Mouse (Mus musculus) liver, adult 2 months (tissue): ENCODE data around the gene Zfp800. TPM values are rescaled to one million over a fixed set of nuclear protein-coding genes. Genes with fewer than 3 reads are reported as not detected.

Experiments used
- DNase-seq: peaks from one replicate; pipeline ENCODE4 v3.0.0-alpha.2; 2011; ENCODE audit warnings: low read depth, low spot score; ENCODE audit errors: extremely low read depth
- H3K27ac ChIP-seq: fragments of 200-500 bp; replicated peaks from 2 replicates; pipeline ENCODE4 v1.5.1; 2012; ENCODE audit warnings: low read depth, mild to moderate bottlenecking, control low read depth, inconsistent platforms, low read length; ENCODE audit not compliant: insufficient read depth
- H3K27me3 ChIP-seq: fragments of 200-500 bp; 2 replicates; pipeline ENCODE4 v1.6.1; 2012; ENCODE audit warnings: mild to moderate bottlenecking, moderate library complexity, low read length, inconsistent platforms; ENCODE audit not compliant: control insufficient read depth, insufficient read depth
- H3K36me3 ChIP-seq: fragments of 200-500 bp; 2 replicates; pipeline ENCODE4 v1.6.1; 2012; ENCODE audit warnings: low read length, inconsistent platforms; ENCODE audit not compliant: control insufficient read depth, insufficient read depth
- H3K4me1 ChIP-seq: fragments of 200-500 bp; 2 replicates; pipeline ENCODE4 v1.6.1; 2011; ENCODE audit warnings: low read length; ENCODE audit not compliant: control insufficient read depth, insufficient read depth
- H3K4me3 ChIP-seq: fragments of 200-500 bp; 2 replicates; pipeline ENCODE4 v1.5.1; 2011; ENCODE audit warnings: low read depth, mild to moderate bottlenecking, control low read depth, low read length, moderate library complexity; ENCODE audit not compliant: insufficient read depth
- H3K79me2 ChIP-seq: fragments of 200-500 bp; 2 replicates; pipeline ENCODE4 v1.6.1; 2012; ENCODE audit warnings: inconsistent platforms, mild to moderate bottlenecking, low read length, moderate library complexity; ENCODE audit not compliant: control insufficient read depth, insufficient read depth
- H3K9ac ChIP-seq: fragments of 200-500 bp; 2 replicates; pipeline ENCODE4 v1.6.1; 2012; ENCODE audit warnings: low read depth, mild to moderate bottlenecking, control low read depth, inconsistent platforms, low read length
- CTCF ChIP-seq: fragments of 200-500 bp; IDR thresholded peaks from 2 replicates; pipeline ENCODE4 v1.5.1; 2011; ENCODE audit warnings: low read depth, low read length, control low read depth
- POLR2A ChIP-seq: fragments of 200-500 bp; IDR thresholded peaks from 2 replicates; pipeline ENCODE4 v1.6.1; 2011; ENCODE audit warnings: low read length, control low read depth; ENCODE audit not compliant: insufficient read depth; ENCODE audit errors: extremely low read depth
- WGBS: fragments of 180-500 bp; shearing (Covaris S2); methylation state at CpG from one replicate; pipeline ENCODE4 v1.1.7; 2018; 5-methylcytosine and 5-hydroxymethylcytosine counted together
- polyA plus RNA-seq: library from polyadenylated mRNA; depleted of rRNA; stranded (reverse); fragments of >200 nt; gene quantifications from 2 replicates; pipeline ENCODE4 v1.2.3, GENCODE M21; 2012
- total RNA-seq: library from RNA; depleted of rRNA; stranded (reverse); fragments of >200 nt; gene quantifications from 2 replicates; pipeline ENCODE4 v1.2.3, GENCODE M21; 2014

Gene Zfp800
- total and polyA plus RNA-seq, 2 experiments: 1.7 to 12.3 TPM

- no peak overlapping the region for H3K27ac ChIP-seq
- no peaks in the 10 kb centered on the region for H3K27me3 ChIP-seq
- H3K4me1 ChIP-seq: no peaks in the 10 kb centered on the region
- H3K79me2 ChIP-seq: no peaks in the 10 kb centered on the region
- H3K4me3 ChIP-seq: no peak overlapping the region
- no peak for DNase-seq
- WGBS: 93% methylated on average over 3 of the region's 3 CpGs
- no peak overlapping the region for H3K9ac ChIP-seq
- no peak for TF ChIP-seq POLR2A
- TF ChIP-seq CTCF: no peak
- no peaks in the 10 kb centered on the region for H3K36me3 ChIP-seq
Observed at GRCm38 (mm10) chr6:28332546-28332945, 65.3 kb downstream of the Zfp800 start.

- Histone ChIP-seq H3K27ac (no peak overlapping the region), H3K36me3 (no peaks in the 10 kb centered on the region), H3K79me2 (no peaks in the 10 kb centered on the region), H3K4me3 (no peak overlapping the region), H3K4me1 (no peaks in the 10 kb centered on the region), H3K9ac (no peak overlapping the region), H3K27me3 (no peaks in the 10 kb centered on the region)
- WGBS: 68% methylated on average over 6 of the region's 6 CpGs
- DNase-seq: no peak
- no peak for TF ChIP-seq POLR2A
- TF ChIP-seq CTCF: no peak
Observed at GRCm38 (mm10) chr6:28329815-28330214, 68.0 kb downstream of the Zfp800 start.

GRCm38 (mm10) chr6:28329002-28329596 is 68.7 kb downstream of the Zfp800 start:
- H3K27me3 ChIP-seq: no peaks in the 10 kb centered on the region
- no peak overlapping the region for H3K4me3 ChIP-seq
- H3K36me3 ChIP-seq: no peaks in the 10 kb centered on the region
- H3K4me1 ChIP-seq: no peaks in the 10 kb centered on the region
- WGBS: 72% methylated on average over 10 of the region's 10 CpGs
- no peaks in the 10 kb centered on the region for H3K79me2 ChIP-seq
- no peak for DNase-seq
- no peak overlapping the region for H3K9ac ChIP-seq
- no peak overlapping the region for H3K27ac ChIP-seq
- TF ChIP-seq CTCF (no peak), POLR2A (no peak)

GRCm38 (mm10) chr6:28326720-28327119 is 71.1 kb downstream of the Zfp800 start:
- no peak for DNase-seq
- Histone ChIP-seq H3K27me3 (no peaks in the 10 kb centered on the region), H3K9ac (no peak overlapping the region), H3K79me2 (no peaks in the 10 kb centered on the region), H3K27ac (no peak overlapping the region), H3K36me3 (no peaks in the 10 kb centered on the region), H3K4me1 (no peaks in the 10 kb centered on the region), H3K4me3 (no peak overlapping the region)
- WGBS: 77% methylated on average over 3 of the region's 3 CpGs
- TF ChIP-seq POLR2A (no peak), CTCF (no peak)

GRCm38 (mm10) chr6:28322399-28322798 is 75.4 kb downstream of the Zfp800 start:
- TF ChIP-seq POLR2A (no peak), CTCF (no peak)
- no peaks in the 10 kb centered on the region for H3K36me3 ChIP-seq
- no peaks in the 10 kb centered on the region for H3K79me2 ChIP-seq
- DNase-seq: no peak
- WGBS: 85% methylated on average over 7 of the region's 7 CpGs
- no peak overlapping the region for H3K27ac ChIP-seq
- H3K4me3 ChIP-seq: no peak overlapping the region
- H3K27me3 ChIP-seq: no peaks in the 10 kb centered on the region
- H3K9ac ChIP-seq: no peak overlapping the region
- H3K4me1 ChIP-seq: no peaks in the 10 kb centered on the region

- H3K36me3 ChIP-seq: no peaks in the 10 kb centered on the region
- no peak overlapping the region for H3K27ac ChIP-seq
- no peak for DNase-seq
- H3K9ac ChIP-seq: no peak overlapping the region
- TF ChIP-seq CTCF (no peak), POLR2A (no peak)
- no peak overlapping the region for H3K4me3 ChIP-seq
- H3K27me3 ChIP-seq: no peaks in the 10 kb centered on the region
- no peaks in the 10 kb centered on the region for H3K79me2 ChIP-seq
- WGBS: 61% methylated on average over 13 of the region's 13 CpGs
- H3K4me1 ChIP-seq: no peaks in the 10 kb centered on the region
Observed at GRCm38 (mm10) chr6:28319648-28320270, 78.0 kb downstream of the Zfp800 start.
